Mouse (Mus musculus): Measurements from ENCODE around the gene Tm4sf20. TPM values are rescaled to one million over a fixed set of nuclear protein-coding genes. Genes with fewer than 3 reads are reported as not detected.

Gene Tm4sf20
- polyA plus RNA-seq, 1 experiment from 2014 or later: 5.8 TPM

GRCm38 (mm10) chr1:82746408-82746807 lies 21.9 kb downstream of the Tm4sf20 start:
- peaks cover 16% of the 10 kb centered on the region; the same call in 1 of the 2 replicates for H3K36me3 ChIP-seq (ENCODE audit: control insufficient read depth, insufficient read depth, low read length)

GRCm38 (mm10) chr1:82743962-82744361 lies 24.3 kb downstream of the Tm4sf20 start:
- 93% methylated on average over 3 of the region's 3 CpGs for WGBS
- Histone ChIP-seq H3K4me2 (replicated peaks; ENCODE audit: low read depth, low read length) (no peak overlapping the region), H3K27ac (ENCODE audit: low read length) (no peak overlapping the region), H3K4me3 (ENCODE audit: low read depth, low read length) (no peak overlapping the region), H3K4me1 (ENCODE audit: control insufficient read depth, insufficient read depth, low read length) (no peaks in the 10 kb centered on the region), H3K36me3 (ENCODE audit: control insufficient read depth, insufficient read depth, low read length) (peaks cover 16% of the 10 kb centered on the region; the same call in 1 of the 2 replicates), H3K9ac (replicated peaks; ENCODE audit: low read depth, low read length) (no peak overlapping the region), H3K27me3 (ENCODE audit: control insufficient read depth, insufficient read depth, low read length) (no peaks in the 10 kb centered on the region), H3K9me3 (ENCODE audit: control insufficient read depth, low read depth, low read length) (no peaks in the 10 kb centered on the region)
- ATAC-seq (ENCODE audit: insufficient number of reproducible peaks, insufficient read depth, low FRiP score, low read depth): no peak

More at GRCm38 (mm10) chr1:82746408-82746807, 21.9 kb downstream of the Tm4sf20 start:
- Histone ChIP-seq H3K9me3 (ENCODE audit: control insufficient read depth, low read depth, low read length) (no peaks in the 10 kb centered on the region), H3K27ac (ENCODE audit: low read length) (no peak overlapping the region), H3K4me1 (ENCODE audit: control insufficient read depth, insufficient read depth, low read length) (no peaks in the 10 kb centered on the region), H3K4me3 (ENCODE audit: low read depth, low read length) (no peak overlapping the region), H3K27me3 (ENCODE audit: control insufficient read depth, insufficient read depth, low read length) (no peaks in the 10 kb centered on the region), H3K4me2 (replicated peaks; ENCODE audit: low read depth, low read length) (no peak overlapping the region), H3K9ac (replicated peaks; ENCODE audit: low read depth, low read length) (no peak overlapping the region)
- ATAC-seq (ENCODE audit: insufficient number of reproducible peaks, insufficient read depth, low FRiP score, low read depth): no peak
- 82% methylated on average over 4 of the region's 4 CpGs for WGBS

GRCm38 (mm10) chr1:82741539-82741938 lies 26.7 kb downstream of the Tm4sf20 start:
- WGBS: 87% methylated on average over 7 of the region's 7 CpGs
- H3K27ac ChIP-seq (ENCODE audit: low read length): no peak overlapping the region
- no peak overlapping the region for H3K9ac ChIP-seq (replicated peaks; ENCODE audit: low read depth, low read length)
- H3K9me3 ChIP-seq (ENCODE audit: control insufficient read depth, low read depth, low read length): no peaks in the 10 kb centered on the region
- no peaks in the 10 kb centered on the region for H3K4me1 ChIP-seq (ENCODE audit: control insufficient read depth, insufficient read depth, low read length)
- no peaks in the 10 kb centered on the region for H3K27me3 ChIP-seq (ENCODE audit: control insufficient read depth, insufficient read depth, low read length)
- no peak overlapping the region for H3K4me2 ChIP-seq (replicated peaks; ENCODE audit: low read depth, low read length)
- H3K4me3 ChIP-seq (ENCODE audit: low read depth, low read length): no peak overlapping the region
- H3K36me3 ChIP-seq (ENCODE audit: control insufficient read depth, insufficient read depth, low read length): peaks cover 16% of the 10 kb centered on the region; the same call in 1 of the 2 replicates
- no peak for ATAC-seq (ENCODE audit: insufficient number of reproducible peaks, insufficient read depth, low FRiP score, low read depth)

- Histone ChIP-seq H3K4me3 (ENCODE audit: low read depth, low read length) (no peak overlapping the region), H3K27ac (ENCODE audit: low read length) (no peak overlapping the region), H3K4me2 (replicated peaks; ENCODE audit: low read depth, low read length) (no peak overlapping the region), H3K4me1 (ENCODE audit: control insufficient read depth, insufficient read depth, low read length) (no peaks in the 10 kb centered on the region), H3K36me3 (ENCODE audit: control insufficient read depth, insufficient read depth, low read length) (peaks cover 30% of the 10 kb centered on the region), H3K27me3 (ENCODE audit: control insufficient read depth, insufficient read depth, low read length) (no peaks in the 10 kb centered on the region), H3K9ac (replicated peaks; ENCODE audit: low read depth, low read length) (no peak overlapping the region), H3K9me3 (ENCODE audit: control insufficient read depth, low read depth, low read length) (no peaks in the 10 kb centered on the region)
- WGBS: 74% methylated on average over 1 of the region's 1 CpGs
- ATAC-seq (ENCODE audit: insufficient number of reproducible peaks, insufficient read depth, low FRiP score, low read depth): no peak
Observed at GRCm38 (mm10) chr1:82738066-82738465, 30.2 kb downstream of the Tm4sf20 start.

- Histone ChIP-seq H3K9me3 (ENCODE audit: control insufficient read depth, low read depth, low read length) (no peaks in the 10 kb centered on the region), H3K9ac (replicated peaks; ENCODE audit: low read depth, low read length) (no peak overlapping the region), H3K36me3 (ENCODE audit: control insufficient read depth, insufficient read depth, low read length) (peaks cover 62% of the 10 kb centered on the region), H3K27ac (ENCODE audit: low read length) (no peak overlapping the region), H3K4me1 (ENCODE audit: control insufficient read depth, insufficient read depth, low read length) (no peaks in the 10 kb centered on the region), H3K4me2 (replicated peaks; ENCODE audit: low read depth, low read length) (no peak overlapping the region), H3K4me3 (ENCODE audit: low read depth, low read length) (no peak overlapping the region), H3K27me3 (ENCODE audit: control insufficient read depth, insufficient read depth, low read length) (no peaks in the 10 kb centered on the region)
- WGBS: 84% methylated on average over 1 of the region's 1 CpGs
- no peak for ATAC-seq (ENCODE audit: insufficient number of reproducible peaks, insufficient read depth, low FRiP score, low read depth)
Observed at GRCm38 (mm10) chr1:82733357-82733756, 34.9 kb downstream of the Tm4sf20 start.

GRCm38 (mm10) chr1:82726482-82726881 lies 41.8 kb downstream of the Tm4sf20 start:
- peaks cover 23% of the 10 kb centered on the region for H3K36me3 ChIP-seq (ENCODE audit: control insufficient read depth, insufficient read depth, low read length)
- H3K4me2 ChIP-seq (replicated peaks; ENCODE audit: low read depth, low read length): no peak overlapping the region
- H3K27ac ChIP-seq (ENCODE audit: low read length): no peak overlapping the region
- 89% methylated on average over 5 of the region's 5 CpGs for WGBS
- ATAC-seq (ENCODE audit: insufficient number of reproducible peaks, insufficient read depth, low FRiP score, low read depth): no peak
- H3K27me3 ChIP-seq (ENCODE audit: control insufficient read depth, insufficient read depth, low read length): no peaks in the 10 kb centered on the region
- no peak overlapping the region for H3K9ac ChIP-seq (replicated peaks; ENCODE audit: low read depth, low read length)
- H3K4me3 ChIP-seq (ENCODE audit: low read depth, low read length): no peak overlapping the region
- no peaks in the 10 kb centered on the region for H3K9me3 ChIP-seq (ENCODE audit: control insufficient read depth, low read depth, low read length)
- H3K4me1 ChIP-seq (ENCODE audit: control insufficient read depth, insufficient read depth, low read length): peaks cover 9% of the 10 kb centered on the region; the same call in 1 of the 2 replicates

GRCm38 (mm10) chr1:82725875-82726185 lies 42.4 kb downstream of the Tm4sf20 start:
- H3K27ac ChIP-seq (ENCODE audit: low read length): no peak overlapping the region
- H3K9ac ChIP-seq (replicated peaks; ENCODE audit: low read depth, low read length): peak overlapping the region; percentile 89; the same call in 1 of the 2 replicates
- H3K27me3 ChIP-seq (ENCODE audit: control insufficient read depth, insufficient read depth, low read length): no peaks in the 10 kb centered on the region
- no peaks in the 10 kb centered on the region for H3K9me3 ChIP-seq (ENCODE audit: control insufficient read depth, low read depth, low read length)
- ATAC-seq (ENCODE audit: insufficient number of reproducible peaks, insufficient read depth, low FRiP score, low read depth): no peak
- H3K4me2 ChIP-seq (replicated peaks; ENCODE audit: low read depth, low read length): peak overlapping the region; percentile 80
- H3K4me3 ChIP-seq (ENCODE audit: low read depth, low read length): peak overlapping the region; percentile 89
- 50% methylated on average over 4 of the region's 4 CpGs for WGBS
- peaks cover 9% of the 10 kb centered on the region; the same call in 1 of the 2 replicates for H3K4me1 ChIP-seq (ENCODE audit: control insufficient read depth, insufficient read depth, low read length)
- peaks cover 17% of the 10 kb centered on the region; the same call in 1 of the 2 replicates for H3K36me3 ChIP-seq (ENCODE audit: control insufficient read depth, insufficient read depth, low read length)

GRCm38 (mm10) chr1:82725026-82725874 lies 43.0 kb downstream of the Tm4sf20 start:
- H3K9ac ChIP-seq (replicated peaks; ENCODE audit: low read depth, low read length): peak overlapping the region; percentile 89
- no peaks in the 10 kb centered on the region for H3K9me3 ChIP-seq (ENCODE audit: control insufficient read depth, low read depth, low read length)
- H3K4me2 ChIP-seq (replicated peaks; ENCODE audit: low read depth, low read length): peak overlapping the region; percentile 80
- no peaks in the 10 kb centered on the region for H3K27me3 ChIP-seq (ENCODE audit: control insufficient read depth, insufficient read depth, low read length)
- ATAC-seq (ENCODE audit: insufficient number of reproducible peaks, insufficient read depth, low FRiP score, low read depth): peak; percentile 98
- H3K27ac ChIP-seq (ENCODE audit: low read length): peak overlapping the region; percentile 67; the same call in 1 of the 2 replicates
- H3K4me3 ChIP-seq (ENCODE audit: low read depth, low read length): peak overlapping the region; percentile 89
- peaks cover 9% of the 10 kb centered on the region; the same call in 1 of the 2 replicates for H3K4me1 ChIP-seq (ENCODE audit: control insufficient read depth, insufficient read depth, low read length)
- peaks cover 12% of the 10 kb centered on the region; the same call in 1 of the 2 replicates for H3K36me3 ChIP-seq (ENCODE audit: control insufficient read depth, insufficient read depth, low read length)
- WGBS: under 1% methylated on average over 37 of the region's 37 CpGs
